Mouse (Mus musculus) T-cell, adult 2 months (primary cell): Measurements from ENCODE around the gene E4f1.

Source experiments
- DNase-seq: peaks from one replicate; pipeline ENCODE4 v3.0.0; 2022; ENCODE audit warnings: low spot score

E4f1 gene

DNA sequence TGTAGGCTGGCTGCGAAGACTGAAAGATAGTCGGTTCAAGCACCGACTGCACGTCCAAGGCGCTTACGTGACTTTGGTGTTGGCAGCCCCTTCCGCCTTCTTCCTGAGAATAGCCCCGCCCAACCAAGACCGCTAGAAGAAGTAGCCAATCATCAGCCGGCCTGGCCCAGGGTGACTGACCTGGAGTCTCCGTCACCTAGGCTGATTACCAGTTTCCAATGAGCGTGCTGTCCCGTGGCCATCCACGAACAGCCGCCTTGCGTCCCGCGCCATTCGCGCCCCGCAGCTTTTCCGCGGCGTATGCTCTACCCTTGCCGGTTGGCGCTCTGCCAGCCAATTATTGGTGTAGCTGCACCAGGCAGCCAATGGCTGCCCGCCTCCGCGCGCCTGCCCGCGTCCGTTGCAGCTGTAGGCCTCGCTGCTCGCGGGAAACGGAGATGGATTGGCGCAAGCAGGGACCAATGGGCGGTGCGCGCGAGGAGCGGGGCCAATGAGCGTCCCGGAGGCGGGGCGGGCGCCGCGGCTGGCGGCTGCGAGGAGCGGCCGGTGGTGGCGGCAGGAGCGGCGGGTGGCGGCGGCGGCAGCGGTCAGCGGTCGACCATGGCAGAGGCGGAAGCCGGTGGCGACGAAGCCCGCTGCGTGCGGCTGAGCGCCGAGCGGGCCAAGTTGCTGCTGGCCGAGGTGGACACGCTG lies at the start of gene E4f1, which contains the start of gene Pgp:
Gene E4f1 (minus strand): TSS at position 404 of the 693 bp plus-strand sequence.
Gene Pgp (plus strand): TSS at position 483 of the 693 bp plus-strand sequence.
- peak; percentile 98 for DNase-seq

DNA sequence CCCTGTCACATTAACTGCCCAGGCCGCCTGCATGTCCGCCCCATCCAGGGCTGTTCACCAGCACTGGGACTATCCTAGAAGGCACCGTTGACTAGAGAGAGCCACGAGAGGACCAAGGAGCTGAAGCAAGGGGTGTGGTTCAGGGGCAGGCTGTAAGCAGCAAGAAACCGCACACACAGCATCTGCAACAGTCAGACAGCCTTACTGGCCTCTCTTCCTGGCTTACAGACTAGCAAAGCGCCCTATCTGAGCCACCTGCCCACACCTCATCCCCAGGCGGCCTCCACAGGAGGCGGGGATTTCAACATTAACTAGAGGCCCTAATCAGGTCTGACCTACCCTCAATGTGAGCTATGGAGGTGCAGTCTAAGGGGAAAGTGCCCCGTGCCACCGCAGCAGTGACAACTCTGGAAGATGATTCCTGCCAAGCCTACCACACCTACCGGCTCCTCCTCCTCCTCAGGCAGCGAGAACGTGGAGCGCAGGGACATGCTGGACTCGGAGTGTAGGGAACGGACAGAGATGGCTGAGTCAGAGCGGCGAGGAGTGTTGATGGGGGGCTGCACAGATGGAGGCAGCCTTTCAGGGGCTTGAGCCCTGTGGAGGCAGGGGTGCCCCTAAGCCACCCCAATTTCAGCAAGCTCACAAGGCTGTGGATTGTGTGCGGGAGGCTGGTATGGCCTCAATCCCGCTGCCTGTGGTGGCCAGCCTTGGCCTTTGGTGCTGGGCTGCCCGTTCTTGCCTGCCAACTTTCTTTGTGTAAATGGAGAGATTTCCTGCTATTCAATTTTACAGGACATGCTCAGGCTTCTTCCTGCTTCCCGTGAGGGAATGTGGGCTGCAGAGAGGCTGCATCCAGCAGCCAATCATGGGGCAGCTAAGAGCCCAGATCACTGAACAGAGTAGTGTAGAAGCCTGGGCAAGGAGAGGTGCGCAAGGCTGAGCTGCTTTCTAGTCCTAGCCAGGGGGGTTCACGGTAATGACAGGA lies 44.5 kb upstream of the E4f1 start:
- DNase-seq = no peak

DNA sequence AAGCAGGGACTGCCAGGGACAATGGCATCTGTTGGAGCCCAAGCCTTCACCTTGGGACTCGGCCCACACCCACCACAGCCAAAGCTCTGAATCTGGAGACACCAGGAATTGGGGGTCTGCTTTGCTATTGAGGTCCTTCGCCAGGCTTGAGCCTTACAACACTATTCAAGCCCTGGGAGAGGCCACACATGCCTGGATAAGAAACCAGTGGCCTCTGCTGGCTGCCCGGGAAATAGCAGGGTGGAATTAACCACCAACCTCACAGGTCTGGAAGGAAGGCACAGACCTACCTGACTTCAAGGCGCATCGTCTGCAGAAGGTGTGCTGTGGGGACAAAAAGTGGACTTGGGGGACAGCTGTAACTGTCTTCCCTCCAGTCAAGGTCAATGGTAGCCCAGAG lies 43.5 kb upstream of the E4f1 start:
- no peak for DNase-seq

DNA sequence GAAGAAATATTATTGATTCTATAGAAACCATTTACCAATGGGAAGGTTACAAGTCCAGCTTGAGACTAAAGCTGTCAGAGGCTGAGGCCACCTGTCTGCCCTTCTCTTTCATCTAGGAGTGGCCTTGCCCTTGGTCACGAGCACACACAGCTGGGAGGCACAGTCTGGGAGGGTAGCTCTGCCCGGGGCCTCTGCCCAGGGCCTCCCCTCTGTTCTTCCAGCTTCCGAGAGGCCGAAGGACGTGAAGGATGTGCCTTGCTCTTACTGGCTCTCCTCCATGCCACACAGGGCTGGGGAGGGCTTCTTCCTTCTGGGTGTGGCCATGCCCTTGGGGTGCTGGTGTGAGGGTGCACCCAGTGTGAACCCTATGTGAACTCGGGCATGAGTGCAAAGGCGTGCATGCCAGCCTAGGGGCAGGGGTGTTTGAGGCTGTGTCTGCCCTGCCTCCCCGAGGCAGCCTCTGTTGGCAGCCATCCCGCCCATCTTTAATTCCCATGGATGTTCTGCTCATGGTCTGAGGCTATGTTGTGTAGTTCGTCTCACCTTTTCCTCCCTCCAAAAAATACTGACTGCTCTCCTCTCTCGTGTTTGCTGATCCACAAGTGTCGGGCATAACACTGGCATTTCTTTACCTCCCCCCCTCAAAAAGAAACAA lies 37.8 kb upstream of the E4f1 start:
- DNase-seq = no peak

DNA sequence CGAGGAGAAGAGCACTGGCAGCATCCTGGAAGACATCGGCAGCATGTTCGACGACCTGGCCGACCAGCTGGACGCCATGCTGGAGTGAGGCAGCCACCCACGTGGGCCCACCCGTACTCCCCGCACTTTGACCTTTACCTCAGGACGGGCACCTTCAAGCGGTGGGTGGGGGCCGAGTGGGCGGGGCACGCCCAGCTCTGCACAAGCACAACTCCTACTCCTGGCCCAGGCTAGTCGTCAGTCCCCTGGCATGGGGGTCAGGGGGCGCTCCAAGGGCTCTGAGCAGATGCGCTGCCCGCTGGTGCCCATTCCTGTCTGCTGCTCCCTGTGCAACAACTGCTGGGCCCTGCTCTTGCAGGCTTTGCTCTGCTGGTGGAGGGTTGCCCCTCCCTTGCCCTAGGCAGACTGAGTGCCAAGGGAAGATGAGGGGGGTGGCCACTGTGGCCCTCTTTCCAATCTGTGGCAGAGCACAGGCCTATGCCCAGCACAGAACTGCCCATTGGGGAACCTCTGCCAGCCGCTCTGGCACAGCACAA lies 37.1 kb upstream of the E4f1 start:
- DNase-seq = no peak

DNA sequence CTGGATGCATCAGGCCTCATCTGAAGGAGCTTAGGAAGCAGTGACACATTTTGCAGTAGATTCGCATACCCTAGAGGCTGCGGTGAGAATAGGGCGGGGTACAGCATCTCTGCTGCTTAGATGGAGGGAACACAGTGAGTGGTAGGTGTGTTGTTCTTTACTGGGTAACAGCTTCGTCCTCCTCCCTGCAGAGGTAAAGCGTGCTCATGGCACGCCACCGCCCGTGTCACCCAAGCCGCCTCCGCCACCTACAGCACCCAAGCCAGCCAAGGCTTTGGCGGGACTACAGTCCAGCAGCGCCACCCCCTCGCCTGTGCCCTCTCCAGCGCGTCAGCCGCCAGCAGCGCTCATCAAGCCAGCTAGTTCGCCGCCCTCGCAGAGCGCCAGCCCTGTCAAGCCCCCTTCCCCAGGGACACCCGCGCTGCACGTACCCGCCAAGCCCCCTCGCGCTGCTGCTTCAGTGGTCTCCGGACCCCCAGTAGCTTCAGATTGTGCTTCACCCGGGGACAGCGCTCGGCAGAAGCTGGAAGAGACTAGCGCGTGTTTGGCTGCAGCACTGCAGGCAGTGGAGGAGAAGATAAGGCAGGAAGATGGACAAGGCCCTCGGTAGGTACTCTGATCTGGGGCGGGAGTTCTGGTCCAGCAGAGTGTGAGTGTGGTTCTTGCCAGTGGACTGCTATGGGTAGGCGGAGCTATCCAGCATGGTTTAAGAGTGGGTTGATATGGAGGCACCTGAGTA lies 36.4 kb upstream of the E4f1 start:
- DNase-seq = no peak

DNA sequence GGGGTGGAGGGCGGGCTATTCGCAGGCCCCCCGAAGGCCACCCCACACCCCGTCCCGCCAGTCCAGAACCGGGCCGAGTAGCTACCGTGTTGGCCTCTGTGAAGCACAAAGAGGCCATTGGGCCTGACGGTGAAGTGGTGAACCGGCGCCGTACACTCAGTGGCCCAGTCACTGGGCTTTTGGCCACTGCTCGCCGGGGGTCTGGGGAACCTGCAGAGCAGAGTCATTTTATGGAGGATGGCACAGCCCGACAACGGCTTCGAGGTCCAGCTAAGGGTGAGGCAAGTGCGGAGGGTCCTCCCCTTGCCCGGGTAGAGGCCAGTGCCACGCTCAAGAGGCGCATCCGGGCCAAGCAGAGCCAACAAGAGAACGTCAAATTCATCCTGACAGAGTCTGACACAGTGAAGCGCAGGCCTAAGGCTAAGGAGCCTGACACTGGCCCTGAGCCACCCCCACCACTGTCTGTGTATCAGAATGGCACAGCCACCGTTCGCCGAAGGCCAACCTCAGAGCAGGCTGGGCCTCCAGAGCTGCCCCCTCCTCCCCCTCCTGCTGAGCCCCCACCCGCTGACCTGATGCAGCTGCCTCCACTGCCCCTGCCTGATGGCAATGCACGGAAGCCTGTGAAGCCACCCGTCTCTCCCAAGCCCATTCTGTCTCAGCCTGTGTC lies 35.3 kb upstream of the E4f1 start:
- no peak for DNase-seq

DNA sequence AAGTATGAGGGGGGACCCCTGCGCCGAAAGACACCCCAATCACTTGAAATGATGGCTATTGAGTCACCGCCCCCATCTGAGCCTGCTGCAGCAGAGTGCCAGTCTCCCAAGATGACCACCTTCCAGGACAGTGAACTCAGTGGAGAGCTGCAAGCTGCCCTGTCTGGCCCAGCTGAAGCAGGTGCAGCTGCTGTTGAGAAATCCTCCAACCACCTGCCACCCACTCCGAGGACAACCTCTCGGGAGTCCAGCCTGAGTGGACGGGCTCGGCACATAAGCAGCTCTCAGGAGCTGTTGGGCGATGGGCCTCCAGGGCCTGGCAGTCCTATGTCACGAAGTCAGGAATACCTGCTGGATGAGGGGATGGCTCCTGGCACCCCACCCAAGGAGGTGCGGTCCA lies 34.0 kb upstream of the E4f1 start:
- DNase-seq = no peak

DNA sequence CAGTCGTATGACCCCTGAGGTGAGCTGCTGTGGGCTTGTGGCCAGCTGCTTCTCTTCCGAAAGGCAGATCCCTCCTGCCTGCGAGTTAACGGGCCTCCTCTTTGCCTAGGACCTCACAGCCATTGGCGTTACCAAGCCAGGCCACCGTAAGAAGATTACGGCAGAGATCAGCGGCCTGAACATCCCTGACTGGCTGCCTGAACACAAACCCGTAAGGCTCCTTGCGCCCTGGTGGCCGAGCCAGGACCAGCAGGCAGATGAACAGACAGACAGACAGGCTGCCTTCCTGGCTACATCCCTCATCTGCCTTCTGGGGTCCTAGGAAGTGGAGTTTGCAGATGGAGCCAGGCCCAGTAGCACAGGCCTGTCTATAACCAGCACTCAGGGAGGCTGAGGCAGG lies 32.1 kb upstream of the E4f1 start:
- DNase-seq = no peak

DNA sequence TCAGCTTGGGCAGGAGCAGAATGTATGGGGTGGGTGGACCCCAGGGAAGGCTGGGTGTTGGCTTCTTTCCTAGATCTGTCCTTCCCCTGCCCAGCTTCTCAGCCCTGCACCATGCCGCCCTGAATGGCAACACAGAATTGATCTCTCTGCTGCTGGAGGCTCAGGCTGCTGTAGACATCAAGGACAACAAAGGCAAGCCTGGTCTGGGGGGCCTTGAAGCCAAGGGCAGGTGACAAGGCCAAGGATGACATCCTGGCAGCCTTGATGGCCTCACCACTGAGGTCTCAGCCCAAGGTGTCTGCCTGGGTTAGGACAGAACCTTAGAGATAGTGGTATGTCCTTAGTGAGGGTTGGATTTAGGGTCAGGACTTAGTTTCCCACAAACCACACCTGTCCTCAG lies 25.9 kb upstream of the E4f1 start:
- no peak for DNase-seq

DNA sequence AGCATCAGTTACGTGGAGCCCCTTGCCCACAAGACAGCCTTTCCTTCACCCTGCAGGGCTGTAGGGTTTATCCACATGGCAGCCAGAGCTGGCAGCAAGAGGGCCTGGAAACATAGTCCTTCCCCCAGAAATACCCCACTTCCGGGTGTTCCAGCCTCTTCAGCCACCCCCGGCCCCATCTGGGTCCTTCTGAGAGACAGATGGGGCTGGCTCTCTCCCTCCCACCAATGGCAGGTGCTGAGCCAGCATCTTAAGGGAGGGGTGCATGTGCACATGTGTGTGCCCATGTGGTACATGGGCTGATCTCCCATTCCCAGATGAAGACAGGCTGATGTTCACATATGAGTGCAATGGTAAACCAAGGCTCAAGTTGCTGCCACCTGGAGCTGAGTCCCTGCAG lies 25.3 kb upstream of the E4f1 start:
- no peak for DNase-seq

DNA sequence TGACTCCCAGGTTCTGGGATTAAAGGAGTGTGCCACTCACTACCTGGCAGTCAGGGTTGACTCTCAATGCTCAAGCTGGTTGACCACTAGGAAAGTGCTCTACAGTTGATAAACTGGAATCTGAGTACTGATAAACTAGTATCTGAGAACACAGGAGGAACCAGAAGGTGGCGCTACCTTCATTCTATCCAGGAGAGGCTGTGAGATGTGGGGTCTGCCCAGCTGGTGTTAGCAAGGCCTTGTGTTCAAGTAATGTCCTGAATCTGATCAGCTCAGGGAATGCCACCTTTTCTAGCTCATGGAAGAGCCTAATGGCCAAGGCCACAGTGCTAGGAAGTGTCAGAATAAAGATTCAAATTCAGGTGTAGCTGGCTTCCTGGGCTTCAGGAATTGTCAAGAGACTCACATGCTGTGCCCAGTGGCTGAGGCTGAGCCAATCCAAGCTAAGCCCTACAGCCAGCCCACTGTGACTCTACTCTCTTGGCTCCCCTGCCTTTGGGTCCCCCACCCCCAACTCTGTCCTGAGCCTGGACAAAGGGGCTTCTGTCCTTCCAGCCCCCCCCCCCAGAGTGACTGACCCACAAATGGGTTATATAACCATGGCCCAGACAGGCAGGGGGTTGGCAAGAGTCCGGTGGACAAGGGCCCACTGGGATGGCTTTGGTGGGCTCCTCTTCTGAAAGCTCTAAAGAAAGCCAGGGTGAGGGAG lies 24.7 kb upstream of the E4f1 start:
- peak; percentile 37 for DNase-seq

DNA sequence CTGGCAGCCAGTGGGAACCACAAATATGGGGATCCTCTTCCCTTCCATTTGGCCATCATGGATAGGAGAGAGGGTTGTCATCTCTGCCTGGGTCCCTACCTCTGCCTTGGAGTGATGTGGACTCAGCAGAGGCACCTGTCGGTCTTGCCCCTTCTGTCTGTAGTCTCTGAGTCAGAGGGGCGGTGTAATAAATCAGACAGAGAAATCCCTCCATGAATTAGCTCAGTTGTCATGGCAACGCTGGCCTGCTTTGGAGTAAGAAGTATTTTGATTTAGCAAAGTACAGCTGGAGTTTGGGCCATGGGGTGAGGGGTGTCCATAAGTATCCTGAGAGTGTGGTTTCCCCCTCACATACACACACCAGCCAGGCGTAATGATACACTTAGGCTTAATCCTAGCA lies 20.3 kb upstream of the E4f1 start:
- no peak for DNase-seq

DNA sequence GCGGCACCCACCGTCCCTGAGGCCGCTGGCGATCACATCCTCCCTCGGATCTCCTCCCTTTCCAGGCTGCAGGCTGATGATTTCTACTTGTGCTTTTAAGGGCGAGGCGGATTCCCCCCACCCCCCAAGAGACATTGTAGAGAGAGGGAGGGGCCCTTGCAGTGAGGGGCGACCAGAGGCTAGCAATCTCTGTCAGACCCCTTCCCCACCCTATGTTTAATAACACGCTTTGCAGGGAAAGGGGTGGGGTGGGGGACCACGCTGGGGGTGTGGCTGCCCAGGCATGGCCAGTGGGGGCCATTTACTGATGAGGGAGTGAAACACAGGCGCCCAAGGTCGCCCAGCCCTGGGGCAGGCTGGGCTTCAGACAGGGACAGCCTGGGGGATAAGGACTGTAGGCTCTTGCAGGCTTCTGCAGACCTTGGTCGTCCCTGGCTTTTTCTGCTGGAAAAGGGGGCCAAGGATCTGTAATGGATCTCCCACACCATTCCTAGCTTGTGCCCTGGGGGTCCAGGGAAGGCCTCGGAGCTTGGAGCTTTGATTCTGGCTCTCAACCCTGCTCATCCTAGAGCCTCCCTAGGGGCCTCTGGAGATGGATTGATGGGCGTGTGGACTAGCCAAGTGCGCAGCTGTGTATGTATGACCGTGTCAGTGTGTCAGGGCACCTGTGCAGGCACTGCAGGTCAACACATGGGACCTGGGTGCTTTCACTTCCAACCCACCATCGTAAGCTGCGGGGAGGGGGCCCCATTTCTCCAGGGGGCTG lies 19.3 kb upstream of the E4f1 start:
- DNase-seq = no peak

DNA sequence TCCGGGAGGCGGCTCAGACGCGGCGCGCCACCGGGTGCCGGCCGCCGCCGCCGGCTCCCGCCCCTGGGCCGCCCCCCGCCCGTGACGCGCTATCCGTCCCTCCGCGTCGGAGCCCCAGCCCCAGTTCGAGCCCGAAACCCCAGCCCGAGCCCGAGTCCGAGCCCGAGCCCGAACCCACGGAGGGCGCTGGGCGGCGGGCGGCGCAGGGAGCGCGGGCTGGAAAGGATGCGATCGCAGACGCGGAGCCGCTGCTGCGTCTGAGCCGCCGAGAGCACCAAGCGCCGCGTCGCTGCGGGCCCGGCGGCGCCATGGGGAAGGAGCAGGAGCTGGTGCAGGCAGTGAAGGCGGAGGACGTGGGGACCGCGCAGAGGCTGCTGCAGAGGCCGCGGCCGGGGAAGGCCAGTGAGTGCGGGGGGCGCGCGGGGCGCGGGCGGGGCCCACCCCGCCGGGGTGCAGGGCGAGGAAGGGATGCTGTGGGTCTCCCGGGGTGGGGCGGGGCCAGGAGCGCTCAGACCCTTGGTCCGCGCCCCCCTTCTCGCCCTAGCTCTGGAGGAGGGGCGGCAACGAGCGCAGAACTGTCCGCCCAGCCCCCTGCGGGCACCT lies 18.6 kb upstream of the E4f1 start:
- peak; percentile 28 for DNase-seq

DNA sequence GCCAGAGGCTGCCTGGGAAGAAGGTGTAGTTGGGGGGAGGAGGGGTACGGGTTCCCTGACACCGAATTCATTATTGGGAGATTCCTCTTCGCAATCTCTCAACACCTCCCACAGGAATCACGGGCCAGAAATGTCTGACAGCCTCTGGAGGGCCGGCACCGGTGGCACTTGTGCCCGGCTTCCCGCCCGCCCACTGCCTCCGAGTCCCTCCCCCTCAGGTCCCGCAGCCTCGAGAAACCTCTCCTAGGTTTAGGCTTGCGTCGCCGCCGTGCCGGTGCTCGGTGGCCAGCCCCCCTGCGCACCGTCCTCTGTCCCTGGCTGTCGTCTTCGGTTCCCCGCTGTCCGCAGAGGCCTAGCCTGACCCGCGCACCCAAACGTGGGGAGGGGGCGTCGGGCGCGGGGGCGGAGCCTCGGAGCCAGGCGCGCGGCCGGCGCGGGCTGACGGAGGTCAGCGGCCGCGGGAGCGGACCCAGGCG lies 18.1 kb upstream of the E4f1 start, which contains the start of gene Caskin1:
Gene Caskin1 (plus strand): TSS at position 416 of the 476 bp plus-strand sequence.
- no peak for DNase-seq

DNA sequence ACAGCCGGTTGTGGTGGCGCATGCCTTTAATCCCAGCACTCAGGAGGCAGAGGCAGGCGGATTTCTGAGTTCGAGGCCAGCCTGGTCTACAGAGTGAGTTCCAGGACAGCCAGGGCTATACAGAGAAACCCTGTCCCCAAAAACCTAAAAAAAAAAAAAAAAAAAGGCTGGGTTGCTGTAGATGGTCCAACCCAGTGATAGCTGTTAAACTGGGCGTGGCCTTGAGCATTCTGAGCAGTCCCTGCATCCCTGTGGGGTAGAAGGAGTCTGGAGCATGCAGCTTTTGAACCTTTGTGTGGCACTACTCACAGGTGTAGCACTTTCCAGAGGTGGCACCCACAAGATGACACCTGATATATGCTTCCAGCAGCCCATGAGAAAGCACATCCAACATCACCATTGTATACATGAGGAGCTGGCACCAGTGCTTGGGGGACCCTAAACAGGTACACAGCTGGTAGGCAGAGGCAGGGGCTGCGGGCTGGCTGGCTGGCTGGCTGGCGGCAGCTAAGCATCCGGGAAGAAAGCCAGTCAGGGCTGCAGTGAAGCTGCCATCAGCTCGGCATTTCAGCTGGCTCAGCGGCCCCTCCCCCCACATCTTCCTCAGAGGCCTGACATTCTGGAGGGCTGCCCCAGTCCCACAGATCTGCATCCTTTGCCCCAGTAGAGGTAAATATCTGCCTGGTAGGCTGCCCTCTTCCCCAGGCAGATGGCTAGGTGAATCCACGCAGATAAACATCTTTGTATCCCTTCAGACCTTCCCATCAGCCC lies 15.2 kb upstream of the E4f1 start:
- DNase-seq = no peak

DNA sequence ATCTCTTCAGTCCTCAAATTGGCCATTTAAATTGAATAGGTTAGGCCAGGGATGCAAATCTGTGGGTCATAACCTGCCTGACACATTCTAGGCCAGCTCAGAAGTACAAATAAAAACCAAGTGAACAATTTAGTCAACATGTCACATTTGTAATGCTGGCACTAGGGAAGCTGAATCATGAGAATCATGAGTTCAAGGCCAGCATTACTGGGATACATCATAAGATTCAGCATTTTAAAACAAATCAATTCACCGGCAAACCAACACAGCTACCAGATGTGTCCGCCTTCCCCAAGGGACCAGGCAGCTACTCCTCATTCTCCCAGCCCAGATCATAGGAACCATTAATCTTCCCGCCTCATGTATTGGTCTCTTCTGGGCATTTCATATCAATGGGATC lies 13.4 kb upstream of the E4f1 start:
- DNase-seq = no peak
